Mouse (Mus musculus): ENCODE results near the gene Mbtps1.

- no peak for TF ChIP-seq CTCF (IDR thresholded peaks at IDR 0.05; ENCODE audit: borderline replicate concordance, insufficient read depth, low read depth, low read length)
- no peak for TF ChIP-seq POLR2A (IDR thresholded peaks at IDR 0.05; ENCODE audit: borderline replicate concordance, insufficient read depth, low read length)
These were observed 74.2 kb downstream of the Mbtps1 start for GRCm38 (mm10) chr8:119484145-119484896.
